Mouse (Mus musculus) C2C12 (cell line): ENCODE results near the gene Lrrn4cl. TPM values are rescaled to one million over a fixed set of nuclear protein-coding genes. Genes with fewer than 3 reads are reported as not detected.
A peak's percentile ranks its signal among the peaks of the same experiment; 100 is the strongest.

ENCODE experiments used
- H3K27me3 ChIP-seq: one replicate; pipeline ENCODE4 v1.6.1; 2011; ENCODE audit not compliant: control insufficient read depth, insufficient read depth, insufficient read length
- H3K36me3 ChIP-seq: one replicate; pipeline ENCODE4 v1.6.1; 2011; ENCODE audit not compliant: control insufficient read depth, insufficient read depth
- H3K4me3 ChIP-seq: one replicate; pipeline ENCODE4 v1.5.1; 2011; ENCODE audit warnings: mild to moderate bottlenecking, control low read depth; ENCODE audit not compliant: poor library complexity, insufficient read depth, severe bottlenecking
- H3K79me2 ChIP-seq: one replicate; pipeline ENCODE4 v1.6.1; 2011; ENCODE audit not compliant: control insufficient read depth, insufficient read depth
- H3K79me3 ChIP-seq: one replicate; pipeline ENCODE4 v1.6.1; 2011; ENCODE audit warnings: low read depth, control low read depth
- H3ac ChIP-seq: one replicate; pipeline ENCODE3; 2011; ENCODE audit warnings: low read depth; ENCODE audit not compliant: control insufficient read depth, insufficient read length
- CEBPB ChIP-seq: IDR thresholded peaks from one replicate; pipeline ENCODE4 v1.6.1; 2011; ENCODE audit warnings: low read depth, mild to moderate bottlenecking, control low read depth, moderate library complexity
- CTCF ChIP-seq: IDR thresholded peaks from one replicate; pipeline ENCODE4 v1.5.1; 2011; ENCODE audit not compliant: control insufficient read depth, insufficient read depth, insufficient read length
- FOSL1 ChIP-seq: IDR thresholded peaks from one replicate; pipeline ENCODE4 v1.8.0; 2011; ENCODE audit warnings: mild to moderate bottlenecking, low read length; ENCODE audit not compliant: poor library complexity, insufficient read depth, severe bottlenecking
- MAX ChIP-seq: IDR thresholded peaks from one replicate; pipeline ENCODE4 v1.6.1; 2011; ENCODE audit warnings: mild to moderate bottlenecking, control low read depth
- MYOD1 ChIP-seq: IDR thresholded peaks from one replicate; pipeline ENCODE4 v1.6.1; 2011; ENCODE audit warnings: low read depth; ENCODE audit not compliant: control insufficient read depth, insufficient read length
- MYOG ChIP-seq: IDR thresholded peaks from one replicate; pipeline ENCODE4 v1.6.1; 2011; ENCODE audit not compliant: control insufficient read depth, insufficient read length; ENCODE audit errors: extremely low read depth
- USF1 ChIP-seq: IDR thresholded peaks from one replicate; pipeline ENCODE4 v1.6.1; 2011; ENCODE audit warnings: low read depth, mild to moderate bottlenecking, control low read depth, moderate library complexity
- polyA plus RNA-seq: library from polyadenylated mRNA; unstranded; fragments of >200 nt; fragmentation: generic; extraction: Trizol; gene quantifications from one replicate; pipeline ENCODE4 v1.2.1, GENCODE M21; 2012; ENCODE audit warnings: missing spikeins

The Lrrn4cl gene
- polyA plus RNA-seq, 1 experiment: 0.25 TPM

- Histone ChIP-seq H3K4me3 (peak overlapping the region; percentile 84), H3K79me3 (peaks cover 11% of the 10 kb centered on the region), H3ac (peak overlapping the region; percentile 49), H3K36me3 (peaks cover 29% of the 10 kb centered on the region), H3K27me3 (no peaks in the 10 kb centered on the region), H3K79me2 (peaks cover 23% of the 10 kb centered on the region)
- no peak for TF ChIP-seq MYOG
- no peak for TF ChIP-seq MAX
- TF ChIP-seq CEBPB: no peak
- TF ChIP-seq USF1: no peak
- TF ChIP-seq MYOD1: no peak
- TF ChIP-seq CTCF: no peak
- no peak for TF ChIP-seq FOSL1
These were observed 20.3 kb downstream of the Lrrn4cl start for GRCm38 (mm10) chr19:8870838-8871237.

GRCm38 (mm10) chr19:8871267-8872186 lies 21.0 kb downstream of the Lrrn4cl start, which contains the start of gene Ubxn1:
TSS of gene Ubxn1 (plus strand) at chr19:8871496.
- H3K79me2 ChIP-seq: peaks cover 23% of the 10 kb centered on the region
- peak within 1 kb of the TSS; percentile 84 for H3K4me3 ChIP-seq
- peaks cover 11% of the 10 kb centered on the region for H3K79me3 ChIP-seq
- H3ac ChIP-seq: peak within 1 kb of the TSS; percentile 98
- H3K27me3 ChIP-seq: no peaks in the 10 kb centered on the region
- TF ChIP-seq MAX (peak; percentile 57), USF1 (peak; percentile 100), FOSL1 (no peak)
- peaks cover 36% of the 10 kb centered on the region for H3K36me3 ChIP-seq

- H3K27me3 ChIP-seq: no peaks in the 10 kb centered on the region
- peaks cover 11% of the 10 kb centered on the region for H3K79me3 ChIP-seq
- peak overlapping the region; percentile 98 for H3ac ChIP-seq
- no peak for TF ChIP-seq CTCF
- no peak for TF ChIP-seq FOSL1
- no peak for TF ChIP-seq MYOG
- no peak for TF ChIP-seq USF1
- no peak for TF ChIP-seq CEBPB
- TF ChIP-seq MAX: no peak
- TF ChIP-seq MYOD1: no peak
- peaks cover 36% of the 10 kb centered on the region for H3K36me3 ChIP-seq
- peak overlapping the region; percentile 84 for H3K4me3 ChIP-seq
- H3K79me2 ChIP-seq: peaks cover 23% of the 10 kb centered on the region
These were observed 21.8 kb downstream of the Lrrn4cl start for GRCm38 (mm10) chr19:8872266-8872840.

DNA sequence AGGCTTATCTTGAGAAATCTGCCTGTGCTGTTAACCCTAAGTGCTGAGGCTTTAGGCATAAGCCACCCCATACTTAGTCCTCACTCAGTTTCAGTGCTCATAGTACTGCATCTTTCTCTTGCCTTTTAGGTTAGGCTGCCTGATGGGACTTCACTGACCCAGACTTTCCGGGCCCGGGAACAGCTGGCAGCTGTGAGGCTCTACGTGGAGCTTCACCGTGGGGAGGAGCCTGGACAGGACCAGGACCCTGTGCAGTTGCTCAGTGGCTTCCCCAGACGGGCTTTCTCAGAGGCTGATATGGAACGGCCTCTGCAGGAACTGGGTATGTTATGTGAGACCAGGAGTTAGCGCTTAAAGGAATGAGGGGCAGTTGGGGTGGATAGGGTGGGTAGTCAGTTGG lies 24.5 kb downstream of the Lrrn4cl start:
- Histone ChIP-seq H3K36me3 (peaks cover 42% of the 10 kb centered on the region), H3K27me3 (no peaks in the 10 kb centered on the region), H3K4me3 (no peak overlapping the region), H3K79me3 (peaks cover 11% of the 10 kb centered on the region), H3K79me2 (peaks cover 23% of the 10 kb centered on the region), H3ac (no peak overlapping the region)
- TF ChIP-seq MYOD1: no peak
- TF ChIP-seq MAX: no peak
- TF ChIP-seq USF1: no peak
- no peak for TF ChIP-seq FOSL1
- no peak for TF ChIP-seq MYOG
- TF ChIP-seq CTCF: no peak
- no peak for TF ChIP-seq CEBPB

DNA sequence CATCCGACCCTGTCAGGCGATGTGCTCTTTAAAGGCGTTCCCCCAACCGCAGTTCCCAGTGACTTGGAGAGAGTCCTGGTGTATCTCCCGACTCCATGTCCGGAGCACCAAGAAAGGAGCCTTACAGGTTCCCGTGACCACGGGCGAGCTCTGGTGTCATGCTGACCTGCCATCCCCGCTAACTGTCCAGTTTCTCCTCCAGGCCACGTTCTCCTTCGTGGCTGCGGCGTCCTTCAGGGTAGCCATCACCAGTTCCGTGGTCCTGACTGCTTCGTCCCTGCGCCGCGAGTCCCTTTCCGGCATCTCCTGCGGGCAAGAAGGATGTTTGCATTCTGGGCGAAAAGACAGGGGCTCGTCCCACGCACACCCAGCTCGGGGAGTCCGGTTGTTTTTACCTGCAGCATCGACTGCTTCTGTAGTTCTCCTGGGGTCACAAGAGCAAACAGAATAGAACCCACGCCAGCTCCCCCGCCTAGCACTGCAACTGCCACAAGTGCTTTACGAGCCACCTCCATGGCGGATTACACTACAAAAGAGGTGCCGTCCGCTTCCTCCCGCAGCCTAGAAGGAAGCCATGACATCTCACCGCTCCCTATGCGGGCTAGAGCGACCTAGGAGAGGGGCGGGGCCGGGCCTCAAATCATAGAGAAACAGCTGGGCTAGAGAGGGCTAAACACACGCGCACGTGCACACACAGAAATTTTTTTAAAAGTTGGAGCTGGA lies 29.9 kb downstream of the Lrrn4cl start, which contains the start of gene Uqcc3:
TSS of gene Uqcc3 (minus strand) at position 613 of the 723 bp plus-strand sequence.
- H3K79me2 ChIP-seq: no peaks in the 10 kb centered on the region
- H3K79me3 ChIP-seq: no peaks in the 10 kb centered on the region
- no peaks in the 10 kb centered on the region for H3K27me3 ChIP-seq
- H3ac ChIP-seq: peak within 1 kb of the TSS; percentile 88
- peak; percentile 96 for TF ChIP-seq MAX
- TF ChIP-seq USF1: peak; percentile 68
- no peak for TF ChIP-seq MYOG
- peaks cover 17% of the 10 kb centered on the region for H3K36me3 ChIP-seq
- peak within 1 kb of the TSS; percentile 57 for H3K4me3 ChIP-seq
